32 mouse cellular contexts compared by ENCODE assay signal in genomic region chr11:118031134-118031533, GRCm38 (mm10).
"Had no signal": no experiment of that assay in that cellular context is flagged by ENCODE, and none has a peak within 500 bp of the region (broad histone marks: within the 10 kb centered on the region; RNA-seq: fewer than 3 reads in every experiment).

No protein-coding gene starts in this region.

- H3K9me3 ChIP-seq: limb, embryonic 10.5 days; limb, embryonic 15.5 days; liver, embryonic 12.5 days; liver, embryonic 13.5 days; liver, embryonic 15.5 days; lung, embryonic 15.5 days; midbrain, embryonic 13.5 days; midbrain, embryonic 15.5 days had no signal

- H3K27me3 ChIP-seq: limb, embryonic 12.5 days; limb, embryonic 13.5 days; limb, embryonic 15.5 days; liver, embryonic 12.5 days; liver, embryonic 13.5 days; liver, embryonic 15.5 days; lung, embryonic 15.5 days; midbrain, embryonic 12.5 days; midbrain, embryonic 13.5 days; midbrain, embryonic 15.5 days had no signal

- H3K4me3 ChIP-seq: left cerebral cortex, adult 2 months; limb, embryonic 10.5 days; limb, embryonic 12.5 days; limb, embryonic 13.5 days; limb, embryonic 15.5 days; liver, embryonic 12.5 days; liver, embryonic 13.5 days; liver, embryonic 15.5 days; lung, embryonic 15.5 days; megakaryocyte, embryonic 14.5 days; midbrain, embryonic 10.5 days; midbrain, embryonic 12.5 days; midbrain, embryonic 13.5 days; midbrain, embryonic 15.5 days; myocyte had no signal

- ATAC-seq: liver, embryonic 12.5 days; liver, postnatal 0 days; lung, postnatal 0 days; midbrain, embryonic 13.5 days; midbrain, embryonic 15.5 days; midbrain, embryonic 16.5 days had no signal

- DNase-seq: left cerebral cortex, postnatal 4 days; liver; liver, embryonic 13.5 days; liver, postnatal 0 days; lung, adult 18-20 months; lung, adult 2 months; lung, embryonic 14.5 days; lung, postnatal 10 days; lung, postnatal 14 days; lung, postnatal 36 days; lung, postnatal 4 days; midbrain, embryonic 14.5 days had no signal

- H3K9ac ChIP-seq: limb, embryonic 12.5 days; limb, embryonic 13.5 days; limb, embryonic 15.5 days; liver, embryonic 12.5 days; liver, embryonic 13.5 days; liver, embryonic 14.5 days; liver, embryonic 15.5 days; liver, postnatal 0 days; lung, embryonic 14.5 days; lung, embryonic 15.5 days; midbrain, embryonic 12.5 days; midbrain, embryonic 13.5 days; midbrain, embryonic 15.5 days had no signal

- H3K4me2 ChIP-seq: limb, embryonic 12.5 days; limb, embryonic 13.5 days; limb, embryonic 15.5 days; liver, embryonic 11.5 days; liver, embryonic 12.5 days; liver, embryonic 13.5 days; liver, embryonic 15.5 days; lung, embryonic 14.5 days; lung, embryonic 15.5 days; midbrain, embryonic 11.5 days; midbrain, embryonic 12.5 days; midbrain, embryonic 13.5 days; midbrain, embryonic 15.5 days had no signal

- H3K27ac ChIP-seq: left cerebral cortex, adult 2 months; limb, embryonic 10.5 days; limb, embryonic 12.5 days; limb, embryonic 13.5 days; limb, embryonic 15.5 days; liver, embryonic 12.5 days; liver, embryonic 13.5 days; liver, embryonic 14.5 days; liver, embryonic 15.5 days; lung, embryonic 15.5 days; macrophage; midbrain, embryonic 10.5 days; midbrain, embryonic 12.5 days; midbrain, embryonic 13.5 days; midbrain, embryonic 15.5 days had no signal

- H3K4me1 ChIP-seq: liver, embryonic 12.5 days; liver, embryonic 13.5 days; liver, embryonic 15.5 days; midbrain, embryonic 10.5 days; midbrain, embryonic 12.5 days; midbrain, embryonic 13.5 days; midbrain, embryonic 15.5 days had no signal

- H3K36me3 ChIP-seq: liver, embryonic 15.5 days had no signal
